Mouse (Mus musculus) olfactory bulb, adult 2 months (tissue): Measurements from ENCODE around the gene Man2a1.

Source experiments
- CTCF ChIP-seq: fragments of 200-500 bp; IDR thresholded peaks from 2 replicates; pipeline ENCODE4 v1.5.1; 2012; ENCODE audit warnings: low read depth, mild to moderate bottlenecking, low read length, moderate library complexity; ENCODE audit not compliant: insufficient read depth
- POLR2A ChIP-seq: fragments of 200-500 bp; IDR thresholded peaks from 2 replicates; pipeline ENCODE4 v1.6.1; 2012; ENCODE audit warnings: mild to moderate bottlenecking, low read depth, low read length, moderate library complexity; ENCODE audit not compliant: insufficient read depth

GRCm38 (mm10) chr17:64621649-64622351, 21.3 kb downstream of the Man2a1 start:
- TF ChIP-seq POLR2A (no peak), CTCF (no peak)
